Mouse (Mus musculus): Measurements from ENCODE around the gene Prkd3. TPM values are rescaled to one million over a fixed set of nuclear protein-coding genes. Genes with fewer than 3 reads are reported as not detected.

The Prkd3 gene
- polyA plus RNA-seq, 1 experiment = not detected

- TF ChIP-seq CTCF (IDR thresholded peaks at IDR 0.05; ENCODE audit: insufficient read depth, low read depth, low read length) = no peak
- TF ChIP-seq POLR2A (IDR thresholded peaks at IDR 0.05; ENCODE audit: insufficient read depth, low read depth, low read length) = no peak
- Histone ChIP-seq H3K4me3 (ENCODE audit: insufficient read depth, low read depth, low read length) (no peak overlapping the region), H3K4me1 (ENCODE audit: control insufficient read depth, insufficient read depth, low read length) (no peaks in the 10 kb centered on the region), H3K27ac (ENCODE audit: insufficient read depth, low read depth, low read length) (no peak overlapping the region)
- 44% methylated on average over 2 of the region's 2 CpGs for WGBS
Observed at GRCm38 (mm10) chr17:78993670-78994069, 26.9 kb downstream of the Prkd3 start.

- Histone ChIP-seq H3K4me1 (ENCODE audit: control insufficient read depth, insufficient read depth, low read length) (no peaks in the 10 kb centered on the region), H3K4me3 (ENCODE audit: insufficient read depth, low read depth, low read length) (no peak overlapping the region), H3K27ac (ENCODE audit: insufficient read depth, low read depth, low read length) (no peak overlapping the region)
- TF ChIP-seq CTCF (IDR thresholded peaks at IDR 0.05; ENCODE audit: insufficient read depth, low read depth, low read length) (no peak), POLR2A (IDR thresholded peaks at IDR 0.05; ENCODE audit: insufficient read depth, low read depth, low read length) (no peak)
- WGBS = 68% methylated on average over 9 of the region's 9 CpGs
Observed at GRCm38 (mm10) chr17:78992303-78993027, 28.2 kb downstream of the Prkd3 start.

GRCm38 (mm10) chr17:78991549-78991948, 29.1 kb downstream of the Prkd3 start:
- Histone ChIP-seq H3K4me1 (ENCODE audit: control insufficient read depth, insufficient read depth, low read length) (no peaks in the 10 kb centered on the region), H3K27ac (ENCODE audit: insufficient read depth, low read depth, low read length) (no peak overlapping the region), H3K4me3 (ENCODE audit: insufficient read depth, low read depth, low read length) (no peak overlapping the region)
- no peak for TF ChIP-seq POLR2A (IDR thresholded peaks at IDR 0.05; ENCODE audit: insufficient read depth, low read depth, low read length)
- no peak for TF ChIP-seq CTCF (IDR thresholded peaks at IDR 0.05; ENCODE audit: insufficient read depth, low read depth, low read length)
- 98% methylated on average over 2 of the region's 2 CpGs for WGBS

- Histone ChIP-seq H3K4me3 (ENCODE audit: insufficient read depth, low read depth, low read length) (no peak overlapping the region), H3K27ac (ENCODE audit: insufficient read depth, low read depth, low read length) (no peak overlapping the region), H3K4me1 (ENCODE audit: control insufficient read depth, insufficient read depth, low read length) (no peaks in the 10 kb centered on the region)
- TF ChIP-seq CTCF (IDR thresholded peaks at IDR 0.05; ENCODE audit: insufficient read depth, low read depth, low read length) = no peak
- no peak for TF ChIP-seq POLR2A (IDR thresholded peaks at IDR 0.05; ENCODE audit: insufficient read depth, low read depth, low read length)
- 89% methylated on average over 8 of the region's 8 CpGs for WGBS
Observed at GRCm38 (mm10) chr17:78989015-78989414, 31.6 kb downstream of the Prkd3 start.

- TF ChIP-seq CTCF (IDR thresholded peaks at IDR 0.05; ENCODE audit: insufficient read depth, low read depth, low read length) (no peak), POLR2A (IDR thresholded peaks at IDR 0.05; ENCODE audit: insufficient read depth, low read depth, low read length) (no peak)
- Histone ChIP-seq H3K4me3 (ENCODE audit: insufficient read depth, low read depth, low read length) (no peak overlapping the region), H3K27ac (ENCODE audit: insufficient read depth, low read depth, low read length) (no peak overlapping the region), H3K4me1 (ENCODE audit: control insufficient read depth, insufficient read depth, low read length) (no peaks in the 10 kb centered on the region)
- 96% methylated on average over 3 of the region's 3 CpGs for WGBS
Observed at GRCm38 (mm10) chr17:78983736-78984135, 36.9 kb downstream of the Prkd3 start.

- 90% methylated on average over 8 of the region's 8 CpGs for whole genome bisulfite sequencing
- Histone ChIP-seq H3K4me3 (ENCODE audit: insufficient read depth, low read depth, low read length) (no peak overlapping the region), H3K4me1 (ENCODE audit: control insufficient read depth, insufficient read depth, low read length) (no peaks in the 10 kb centered on the region), H3K27ac (ENCODE audit: insufficient read depth, low read depth, low read length) (no peak overlapping the region)
- TF ChIP-seq POLR2A (IDR thresholded peaks at IDR 0.05; ENCODE audit: insufficient read depth, low read depth, low read length) (no peak), CTCF (IDR thresholded peaks at IDR 0.05; ENCODE audit: insufficient read depth, low read depth, low read length) (no peak)
Observed at GRCm38 (mm10) chr17:78983166-78983565, 37.5 kb downstream of the Prkd3 start.

GRCm38 (mm10) chr17:78968500-78968899, 52.1 kb downstream of the Prkd3 start:
- Histone ChIP-seq H3K4me3 (ENCODE audit: insufficient read depth, low read depth, low read length) (no peak overlapping the region), H3K4me1 (ENCODE audit: control insufficient read depth, insufficient read depth, low read length) (0 out of 2 replicates have a peak, but pooled peaks cover 2% of the 10 kb centered on the region), H3K27ac (ENCODE audit: insufficient read depth, low read depth, low read length) (no peak overlapping the region)
- 74% methylated on average over 3 of the region's 3 CpGs for WGBS
- no peak for TF ChIP-seq POLR2A (IDR thresholded peaks at IDR 0.05; ENCODE audit: insufficient read depth, low read depth, low read length)
- TF ChIP-seq CTCF (IDR thresholded peaks at IDR 0.05; ENCODE audit: insufficient read depth, low read depth, low read length) = no peak

GRCm38 (mm10) chr17:78966092-78966883, 54.3 kb downstream of the Prkd3 start:
- 0 out of 2 replicates have a peak, but pooled peaks cover 2% of the 10 kb centered on the region for H3K4me1 ChIP-seq (ENCODE audit: control insufficient read depth, insufficient read depth, low read length)
- no peak overlapping the region for H3K27ac ChIP-seq (ENCODE audit: insufficient read depth, low read depth, low read length)
- no peak overlapping the region for H3K4me3 ChIP-seq (ENCODE audit: insufficient read depth, low read depth, low read length)
- no peak for TF ChIP-seq CTCF (IDR thresholded peaks at IDR 0.05; ENCODE audit: insufficient read depth, low read depth, low read length)
- TF ChIP-seq POLR2A (IDR thresholded peaks at IDR 0.05; ENCODE audit: insufficient read depth, low read depth, low read length) = no peak
- 79% methylated on average over 11 of the region's 11 CpGs for WGBS

GRCm38 (mm10) chr17:78964387-78964786, 56.2 kb downstream of the Prkd3 start:
- 20% methylated on average over 1 of the region's 1 CpGs for WGBS
- no peak overlapping the region for H3K27ac ChIP-seq (ENCODE audit: insufficient read depth, low read depth, low read length)

More at GRCm38 (mm10) chr17:78964387-78964786, 56.2 kb downstream of the Prkd3 start:
- TF ChIP-seq POLR2A (IDR thresholded peaks at IDR 0.05; ENCODE audit: insufficient read depth, low read depth, low read length) (no peak), CTCF (IDR thresholded peaks at IDR 0.05; ENCODE audit: insufficient read depth, low read depth, low read length) (no peak)
- Histone ChIP-seq H3K4me3 (ENCODE audit: insufficient read depth, low read depth, low read length) (no peak overlapping the region), H3K4me1 (ENCODE audit: control insufficient read depth, insufficient read depth, low read length) (0 out of 2 replicates have a peak, but pooled peaks cover 2% of the 10 kb centered on the region)
